In genomic region chr4:156053113-156053512, GRCm38 (mm10) we compare ENCODE assay signal across 26 mouse cellular contexts. TPM values are rescaled to one million over a fixed set of nuclear protein-coding genes. Genes with fewer than 3 reads are reported as not detected.
"Had no signal": no experiment of that assay in that cellular context is flagged by ENCODE, and none has a peak within 500 bp of the region (broad histone marks: within the 10 kb centered on the region; RNA-seq: fewer than 3 reads in every experiment).

No protein-coding gene starts in this region.

- DNase-seq: kidney, postnatal 25 days; layer of hippocampus, adult 9-11 months; liver; lung, adult 18-20 months; lung, postnatal 10 days; lung, postnatal 36 days; thymus, adult 2 months; thymus, postnatal 14 days; thymus, postnatal 4 days had no signal

- H3K4me3 ChIP-seq: layer of hippocampus, adult 2 months; limb, embryonic 10.5 days; limb, embryonic 13.5 days; liver, embryonic 12.5 days; liver, embryonic 15.5 days; lung, embryonic 15.5 days; megakaryocyte, embryonic 14.5 days; midbrain, embryonic 10.5 days; midbrain, embryonic 13.5 days; myocyte; neural tube, embryonic 13.5 days had no signal

- H3K9ac ChIP-seq: limb, embryonic 13.5 days; liver, embryonic 12.5 days; liver, embryonic 15.5 days; lung, embryonic 15.5 days; midbrain, embryonic 13.5 days; neural tube, embryonic 13.5 days had no signal

- H3K9me3 ChIP-seq: limb, embryonic 10.5 days; limb, embryonic 13.5 days; liver, embryonic 12.5 days; liver, embryonic 15.5 days; lung, embryonic 15.5 days; megakaryocyte, embryonic 14.5 days; midbrain, embryonic 10.5 days; midbrain, embryonic 13.5 days; neural tube, embryonic 13.5 days had no signal

- H3K27ac ChIP-seq: layer of hippocampus, adult 2 months; limb, embryonic 10.5 days; limb, embryonic 13.5 days; liver, embryonic 12.5 days; liver, embryonic 15.5 days; lung, embryonic 15.5 days; midbrain, embryonic 10.5 days; midbrain, embryonic 13.5 days; neural tube, embryonic 13.5 days; stomach, postnatal 0 days had no signal

- H3K4me2 ChIP-seq: limb, embryonic 13.5 days; liver, embryonic 12.5 days; liver, embryonic 15.5 days; lung, embryonic 15.5 days; midbrain, embryonic 13.5 days; neural tube, embryonic 13.5 days had no signal

- H3K4me1 ChIP-seq: limb, embryonic 10.5 days; limb, embryonic 13.5 days; liver, embryonic 12.5 days; midbrain, embryonic 10.5 days; midbrain, embryonic 13.5 days had no signal

- H3K36me3 ChIP-seq: limb, embryonic 10.5 days; limb, embryonic 13.5 days; liver, embryonic 12.5 days; liver, embryonic 15.5 days; lung, embryonic 15.5 days; midbrain, embryonic 10.5 days; midbrain, embryonic 13.5 days; neural tube, embryonic 13.5 days had no signal

- ATAC-seq: liver, embryonic 12.5 days; midbrain, embryonic 13.5 days; midbrain, embryonic 16.5 days had no signal

- H3K27me3 ChIP-seq: limb, embryonic 13.5 days; liver, embryonic 15.5 days; lung, embryonic 15.5 days; midbrain, embryonic 13.5 days; neural tube, embryonic 13.5 days had no signal

RNA-seq across cellular contexts. Expression of gene Ttll10, which starts 6.1 kb away (rescaled TPM):
- total RNA-seq: left cerebral cortex, adult 18-20 months; left cerebral cortex, postnatal 25 days; monocyte, adult 5-6 weeks had no signal
- polyA plus RNA-seq: midbrain, embryonic 13.5 days; midbrain, embryonic 16.5 days; myocyte; neural tube, embryonic 13.5 days had no signal

RNA-seq across cellular contexts. Expression of gene Tnfrsf18, which starts 27.1 kb away (rescaled TPM):
- total RNA-seq: layer of hippocampus, adult 2 months; layer of hippocampus, postnatal 25 days; left cerebral cortex, adult 18-20 months; left cerebral cortex, postnatal 25 days had no signal

RNA-seq across cellular contexts. Expression of gene Tnfrsf4, which starts 39.5 kb away (rescaled TPM):
- polyA plus RNA-seq: midbrain, embryonic 16.5 days had no signal
